Mouse (Mus musculus): ENCODE results near the gene Zfp597. TPM values are rescaled to one million over a fixed set of nuclear protein-coding genes. Genes with fewer than 3 reads are reported as not detected.
"Not testable (repeated sequence)": the region's sequence is repeated elsewhere in the genome, so short reads cannot be mapped to it uniquely, and the experiment has no call there.

Zfp597 gene
- polyA plus RNA-seq, 2 experiments = 2.0 TPM

DNA sequence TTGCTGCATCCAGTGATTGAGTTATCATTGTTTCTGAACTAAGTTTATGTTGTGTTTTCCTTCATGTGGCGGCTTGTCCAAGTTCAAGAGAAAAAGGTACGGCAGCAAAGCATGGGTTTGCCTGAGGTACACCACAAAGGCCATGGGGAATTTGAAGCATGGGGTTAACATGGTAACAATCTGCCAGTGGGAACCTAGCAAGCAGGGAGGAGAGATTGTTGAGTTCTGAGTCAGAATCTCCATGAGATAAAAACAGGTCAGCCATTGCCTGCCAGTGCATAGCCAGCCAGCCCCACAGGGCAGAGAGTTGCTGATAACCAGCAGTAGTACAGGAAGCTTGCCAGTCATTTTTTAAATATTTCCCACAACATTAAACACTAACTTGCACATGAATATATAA, 64.2 kb downstream of the Zfp597 start:
- no peaks in the 10 kb centered on the region for H3K9me3 ChIP-seq (ENCODE audit: control insufficient read depth, low read length)
- H3K4me1 ChIP-seq (replicated peaks; ENCODE audit: control insufficient read depth in 2 of 2, insufficient read depth in 2 of 2, low read length in 1 of 2) = no peaks in the 10 kb centered on the region
- no peaks in the 10 kb centered on the region for H3K27me3 ChIP-seq (ENCODE audit: control insufficient read depth, insufficient read depth, low read length)
- no peaks in the 10 kb centered on the region for H3K36me3 ChIP-seq (replicated peaks; ENCODE audit: control insufficient read depth, insufficient read depth, low read depth)
- no peak overlapping the region for H3K4me3 ChIP-seq (ENCODE audit: insufficient read depth in 1 of 2, low read depth in 2 of 2, low read length in 2 of 2)
- no peak for DNase-seq (ENCODE audit: low read depth in 3 of 3, low spot score in 3 of 3)
- ATAC-seq (ENCODE audit: insufficient read depth) = no peak
- no peak for TF ChIP-seq EP300 (IDR thresholded peaks at IDR 0.05; ENCODE audit: low read depth)
- TF ChIP-seq CTCF (IDR thresholded peaks at IDR 0.05; ENCODE audit: low read depth) = no peak
- no peak overlapping the region for H3K4me2 ChIP-seq (ENCODE audit: low read depth)
- H3K9ac ChIP-seq (replicated peaks) = no peak overlapping the region
- WGBS (ENCODE audit: insufficient replicate concordance) = 69% methylated on average over 2 of the region's 2 CpGs
- H3K27ac ChIP-seq = no peak overlapping the region

DNA sequence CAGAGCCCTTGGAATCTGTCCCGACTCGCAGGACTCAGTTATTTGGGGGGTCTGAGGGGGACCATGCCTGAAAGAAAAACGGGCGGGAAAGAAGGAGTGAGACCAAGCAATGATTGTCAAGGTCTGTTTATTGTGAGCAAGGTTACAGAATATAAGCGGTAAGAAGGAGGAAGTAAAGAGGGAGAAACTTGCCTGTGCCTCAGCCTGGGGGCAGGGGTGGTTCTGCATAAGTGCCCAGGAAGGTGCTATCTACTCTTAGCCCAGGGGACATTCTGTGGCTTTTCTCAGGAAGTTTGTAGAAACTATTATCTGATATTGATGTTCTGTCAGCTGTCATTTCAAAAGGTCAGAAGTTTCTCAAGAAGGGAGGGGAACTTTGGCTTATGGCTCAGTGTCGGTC, 69.7 kb downstream of the Zfp597 start:
- H3K9me3 ChIP-seq (ENCODE audit: control insufficient read depth, low read length); ATAC-seq (ENCODE audit: insufficient read depth); H3K27me3 ChIP-seq (ENCODE audit: control insufficient read depth, insufficient read depth, low read length); H3K4me3 ChIP-seq (ENCODE audit: insufficient read depth in 1 of 2, low read depth in 2 of 2, low read length in 2 of 2); H3K9ac ChIP-seq (replicated peaks); H3K27ac ChIP-seq; H3K4me2 ChIP-seq (ENCODE audit: low read depth); H3K4me1 ChIP-seq (replicated peaks; ENCODE audit: control insufficient read depth in 2 of 2, insufficient read depth in 2 of 2, low read length in 1 of 2); DNase-seq (ENCODE audit: low read depth in 3 of 3, low spot score in 3 of 3); H3K36me3 ChIP-seq (replicated peaks; ENCODE audit: control insufficient read depth, insufficient read depth, low read depth): not testable (repeated sequence)
- 54% methylated on average over 6 of the region's 6 CpGs for WGBS (ENCODE audit: insufficient replicate concordance)

Small RNA genes lying within 50 kb of the gene (microRNA-seq; reads per million reads assigned to microRNA genes)
- gene Gm23493 = not detected

Other genes with a start within 250 kb of the Zfp597 start
- 0.14 and 0.21 TPM in 2 replicates for gene Mefv, start 166.5 kb downstream of the Zfp597 start, polyA plus RNA-seq (2012; rRNA removed)
- gene Mefv, start 166.5 kb downstream of the Zfp597 start, polyA plus RNA-seq (2014; fragmentation: Nextera tagmentation; extraction: Ambion mirVana) = 0.27 TPM in 2 replicates
- 2.8 and 4.8 TPM in 2 replicates for gene Zfp263, start 140.5 kb downstream of the Zfp597 start, polyA plus RNA-seq (2012; rRNA removed)
- gene Zfp263, start 140.5 kb downstream of the Zfp597 start, polyA plus RNA-seq (2014; fragmentation: Nextera tagmentation; extraction: Ambion mirVana) = 4.5 and 6.8 TPM in 2 replicates
- gene Olfr15, start 53.7 kb downstream of the Zfp597 start, polyA plus RNA-seq (2012; rRNA removed) = not detected in 2 replicates
- gene Olfr15, start 53.7 kb downstream of the Zfp597 start, polyA plus RNA-seq (2014; fragmentation: Nextera tagmentation; extraction: Ambion mirVana) = not detected in 2 replicates
- gene Zfp174, start 37.3 kb downstream of the Zfp597 start, polyA plus RNA-seq (2012; rRNA removed) = 0.34 and 0.35 TPM in 2 replicates
- 0.22 and 0.27 TPM in 2 replicates for gene Zfp174, start 37.3 kb downstream of the Zfp597 start, polyA plus RNA-seq (2014; fragmentation: Nextera tagmentation; extraction: Ambion mirVana)
- gene Naa60, start 12.2 kb downstream of the Zfp597 start, polyA plus RNA-seq (2012; rRNA removed) = 14.9 and 15.5 TPM in 2 replicates
- gene Naa60, start 12.2 kb downstream of the Zfp597 start, polyA plus RNA-seq (2014; fragmentation: Nextera tagmentation; extraction: Ambion mirVana) = 19.3 and 20.4 TPM in 2 replicates
- 0.17 and 0.26 TPM in 2 replicates for gene Gm20695, start 87 bp upstream of the Zfp597 start, polyA plus RNA-seq (2012; rRNA removed)
- 0.46 and 0.75 TPM in 2 replicates for gene Gm20695, start 87 bp upstream of the Zfp597 start, polyA plus RNA-seq (2014; fragmentation: Nextera tagmentation; extraction: Ambion mirVana)
- gene 1700037C18Rik, start 24.1 kb upstream of the Zfp597 start, polyA plus RNA-seq (2012; rRNA removed) = 0.75 and 1.4 TPM in 2 replicates
- 1.6 and 2.4 TPM in 2 replicates for gene 1700037C18Rik, start 24.1 kb upstream of the Zfp597 start, polyA plus RNA-seq (2014; fragmentation: Nextera tagmentation; extraction: Ambion mirVana)
- 2.5 and 5.6 TPM in 2 replicates for gene Cluap1, start 24.2 kb upstream of the Zfp597 start, polyA plus RNA-seq (2012; rRNA removed)
- gene Cluap1, start 24.2 kb upstream of the Zfp597 start, polyA plus RNA-seq (2014; fragmentation: Nextera tagmentation; extraction: Ambion mirVana) = 8.4 and 9.2 TPM in 2 replicates
- 0.32 and 0.33 TPM in 2 replicates for gene Nlrc3, start 92.1 kb upstream of the Zfp597 start, polyA plus RNA-seq (2012; rRNA removed)
- 0.05 and 0.09 TPM in 2 replicates for gene Nlrc3, start 92.1 kb upstream of the Zfp597 start, polyA plus RNA-seq (2014; fragmentation: Nextera tagmentation; extraction: Ambion mirVana)
- gene Slx4, start 119.2 kb upstream of the Zfp597 start, polyA plus RNA-seq (2012; rRNA removed) = 13.1 and 15.0 TPM in 2 replicates
- 7.6 and 11.1 TPM in 2 replicates for gene Slx4, start 119.2 kb upstream of the Zfp597 start, polyA plus RNA-seq (2014; fragmentation: Nextera tagmentation; extraction: Ambion mirVana)
- not detected in 2 replicates for gene Dnase1, start 152.4 kb upstream of the Zfp597 start, polyA plus RNA-seq (2012; rRNA removed)
- 0.76 and 0.86 TPM in 2 replicates for gene Dnase1, start 152.4 kb upstream of the Zfp597 start, polyA plus RNA-seq (2014; fragmentation: Nextera tagmentation; extraction: Ambion mirVana)
- gene Trap1, start 193.3 kb upstream of the Zfp597 start, polyA plus RNA-seq (2012; rRNA removed) = 55.3 and 65.9 TPM in 2 replicates
- gene Trap1, start 193.3 kb upstream of the Zfp597 start, polyA plus RNA-seq (2014; fragmentation: Nextera tagmentation; extraction: Ambion mirVana) = 78.5 and 87.4 TPM in 2 replicates

Measured in liver, embryonic 14.5 days (tissue).